In the genomic region with DNA sequence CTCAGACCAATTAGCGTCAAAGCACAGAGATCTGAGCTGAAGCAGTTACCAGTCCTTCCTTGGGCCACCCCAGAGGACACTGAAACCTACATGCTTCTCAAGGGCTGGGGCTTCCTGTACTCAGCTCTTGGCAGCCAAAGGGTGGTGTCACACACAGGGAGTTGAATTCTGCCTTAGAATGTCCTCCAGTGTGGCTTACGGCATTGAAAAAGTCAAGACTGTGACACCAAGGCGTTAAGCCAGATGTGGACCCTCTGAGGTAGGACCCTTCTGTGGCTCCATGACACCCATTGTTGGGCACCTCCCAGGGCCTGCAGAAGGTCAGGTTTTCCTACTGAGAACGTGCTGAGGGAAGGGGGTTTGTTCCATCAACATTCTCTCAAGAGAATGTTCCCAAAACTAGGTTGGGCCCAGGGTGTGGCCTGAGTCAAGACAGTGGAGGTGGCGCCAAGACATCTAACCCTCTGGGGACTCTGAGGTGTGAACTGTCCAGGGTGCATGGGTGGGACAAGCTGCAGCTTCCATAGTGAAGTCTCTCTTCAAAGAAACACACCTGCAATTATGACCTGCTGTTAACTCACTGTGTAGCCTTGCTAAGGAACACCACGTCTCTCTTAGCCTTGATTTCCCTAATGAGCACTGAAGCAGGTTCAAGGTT, we compare ENCODE assay signal across 20 mouse cellular contexts. TPM values are rescaled to one million over a fixed set of nuclear protein-coding genes. Genes with fewer than 3 reads are reported as not detected.
A peak's percentile ranks its signal among the peaks of the same experiment; 100 is the strongest.
DNase-seq lines count a peak whose midpoint lies in the region; ATAC-seq and TF ChIP-seq lines count a peak whose summit lies in the region.
"Had no signal": no experiment of that assay in that cellular context is flagged by ENCODE, and none has a peak within 500 bp of the region (broad histone marks: within the 10 kb centered on the region; RNA-seq: fewer than 3 reads in every experiment).

No protein-coding gene starts in this region.

- no peak for TF ChIP-seq CTCF in liver, postnatal 0 days (IDR thresholded peaks at IDR 0.05; ENCODE audit: low read depth)

- no peak overlapping the region for H3K4me3 ChIP-seq in heart, embryonic 15.5 days
- H3K4me3 ChIP-seq in heart, embryonic 10.5 days, result no peak overlapping the region
- no peak overlapping the region for H3K4me3 ChIP-seq in liver, postnatal 0 days (ENCODE audit: low read depth, low read length)
- no peak overlapping the region for H3K4me3 ChIP-seq in brown adipose tissue, adult 24 weeks (ENCODE audit: insufficient read depth, low read depth, low read length)
- H3K4me3 ChIP-seq in stomach, embryonic 16.5 days (replicated peaks; ENCODE audit: low read length), result no peak overlapping the region
- H3K4me3 ChIP-seq: embryonic facial prominence, embryonic 12.5 days; erythroblast, embryonic 14.5 days; limb, embryonic 13.5 days; midbrain, embryonic 12.5 days had no signal

- no peaks in the 10 kb centered on the region for H3K36me3 ChIP-seq in heart, embryonic 15.5 days
- H3K36me3 ChIP-seq in heart, embryonic 10.5 days, result no peaks in the 10 kb centered on the region
- no peaks in the 10 kb centered on the region for H3K36me3 ChIP-seq in liver, postnatal 0 days (replicated peaks; ENCODE audit: insufficient read depth, low read length)
- no peaks in the 10 kb centered on the region for H3K36me3 ChIP-seq in stomach, embryonic 16.5 days (ENCODE audit: control insufficient read depth, insufficient read depth, low read length)
- H3K36me3 ChIP-seq: embryonic facial prominence, embryonic 12.5 days; limb, embryonic 13.5 days; midbrain, embryonic 12.5 days had no signal

- no peaks in the 10 kb centered on the region for H3K27me3 ChIP-seq in heart, embryonic 15.5 days
- H3K27me3 ChIP-seq in heart, embryonic 10.5 days (ENCODE audit: insufficient read depth, poor library complexity, severe bottlenecking), result 0 out of 2 replicates have a peak, but pooled peaks cover 4% of the 10 kb centered on the region
- no peaks in the 10 kb centered on the region for H3K27me3 ChIP-seq in liver, postnatal 0 days (ENCODE audit: insufficient read depth, low read length)
- H3K27me3 ChIP-seq in stomach, embryonic 16.5 days (ENCODE audit: control insufficient read depth, insufficient read depth, low read length), result no peaks in the 10 kb centered on the region
- H3K27me3 ChIP-seq: embryonic facial prominence, embryonic 12.5 days; limb, embryonic 13.5 days; midbrain, embryonic 12.5 days had no signal

- WGBS in heart, embryonic 15.5 days, result 85% methylated on average over 6 of the region's 6 CpGs
- 84% methylated on average over 6 of the region's 6 CpGs for WGBS in heart, embryonic 10.5 days
- WGBS in liver, postnatal 0 days (ENCODE audit: insufficient replicate concordance), result 84% methylated on average over 6 of the region's 6 CpGs
- WGBS in stomach, embryonic 16.5 days, result 75% methylated on average over 6 of the region's 6 CpGs

- no peak for DNase-seq in heart, embryonic 10.5 days (ENCODE audit: low spot score)
- DNase-seq in liver, postnatal 0 days, result no peak
- no peak for DNase-seq in liver
- DNase-seq in thymus, postnatal 14 days, result no peak
- DNase-seq: B cell, adult 2 months; cerebellum, adult 11 months; layer of hippocampus, postnatal 36 days; retina, postnatal 1 day; thymus, adult 2 months had no signal

- peak overlapping the region; percentile 86 for H3K27ac ChIP-seq in heart, embryonic 15.5 days
- no peak overlapping the region for H3K27ac ChIP-seq in heart, embryonic 10.5 days
- H3K27ac ChIP-seq in liver, postnatal 0 days (ENCODE audit: low read depth), result peak overlapping the region; percentile 96
- peak overlapping the region; percentile 68 for H3K27ac ChIP-seq in brown adipose tissue, adult 24 weeks (replicated peaks; ENCODE audit: low read depth, low read length)
- H3K27ac ChIP-seq in stomach, embryonic 16.5 days (ENCODE audit: low read length), result peak overlapping the region; percentile 94
- H3K27ac ChIP-seq: embryonic facial prominence, embryonic 12.5 days; hindbrain, postnatal 0 days; limb, embryonic 13.5 days; liver, embryonic 14.5 days; midbrain, embryonic 12.5 days had no signal

- TF ChIP-seq EP300 in liver, postnatal 0 days (IDR thresholded peaks at IDR 0.05; ENCODE audit: low read depth), result no peak

- ATAC-seq in heart, embryonic 15.5 days (replicated peaks; ENCODE audit: insufficient number of reproducible peaks, insufficient read depth, low FRiP score, low read depth), result no peak
- ATAC-seq in liver, postnatal 0 days, result no peak
- no peak for ATAC-seq in stomach, embryonic 16.5 days (ENCODE audit: insufficient read depth, low FRiP score)
- ATAC-seq: forebrain, embryonic 14.5 days; hindbrain, postnatal 0 days had no signal

- no peak overlapping the region for H3K4me2 ChIP-seq in heart, embryonic 15.5 days
- H3K4me2 ChIP-seq in liver, postnatal 0 days (ENCODE audit: low read depth, low read length), result no peak overlapping the region
- H3K4me2 ChIP-seq in stomach, embryonic 16.5 days (ENCODE audit: low read depth, low read length), result no peak overlapping the region
- H3K4me2 ChIP-seq: embryonic facial prominence, embryonic 12.5 days; limb, embryonic 13.5 days; midbrain, embryonic 12.5 days had no signal

- no peak overlapping the region for H3K9ac ChIP-seq in heart, embryonic 15.5 days
- no peak overlapping the region for H3K9ac ChIP-seq in liver, postnatal 0 days (replicated peaks)
- H3K9ac ChIP-seq in stomach, embryonic 16.5 days (ENCODE audit: low read length), result no peak overlapping the region
- H3K9ac ChIP-seq: embryonic facial prominence, embryonic 12.5 days; limb, embryonic 13.5 days; liver, embryonic 14.5 days; midbrain, embryonic 12.5 days had no signal

- no peaks in the 10 kb centered on the region for H3K9me3 ChIP-seq in heart, embryonic 15.5 days (replicated peaks)
- H3K9me3 ChIP-seq in heart, embryonic 10.5 days, result no peaks in the 10 kb centered on the region
- no peaks in the 10 kb centered on the region for H3K9me3 ChIP-seq in liver, postnatal 0 days (ENCODE audit: low read length)
- no peaks in the 10 kb centered on the region for H3K9me3 ChIP-seq in stomach, embryonic 16.5 days (replicated peaks; ENCODE audit: control insufficient read depth, low read length)
- H3K9me3 ChIP-seq: embryonic facial prominence, embryonic 12.5 days; limb, embryonic 13.5 days; midbrain, embryonic 12.5 days had no signal

- H3K4me1 ChIP-seq in heart, embryonic 15.5 days (replicated peaks), result peaks cover 60% of the 10 kb centered on the region
- peaks cover 34% of the 10 kb centered on the region for H3K4me1 ChIP-seq in heart, embryonic 10.5 days
- peaks cover 77% of the 10 kb centered on the region for H3K4me1 ChIP-seq in liver, postnatal 0 days (ENCODE audit: insufficient read depth)
- peaks cover 46% of the 10 kb centered on the region for H3K4me1 ChIP-seq in brown adipose tissue, adult 24 weeks (ENCODE audit: control insufficient read depth, insufficient read depth, insufficient read length, low read length)
- H3K4me1 ChIP-seq in stomach, embryonic 16.5 days (ENCODE audit: control insufficient read depth, insufficient read depth, low read length), result peaks cover 19% of the 10 kb centered on the region
- H3K4me1 ChIP-seq: embryonic facial prominence, embryonic 12.5 days; midbrain, embryonic 12.5 days had no signal

RNA-seq across cellular contexts. Expression of gene Herpud1, which starts 24.3 kb away (rescaled TPM):
- polyA plus RNA-seq in heart, embryonic 15.5 days (2015; fragmentation: Nextera tagmentation; extraction: Ambion mirVana), result 91.4 and 94.8 TPM in 2 replicates
- 75.5 and 90.8 TPM in 2 replicates for polyA plus RNA-seq in heart, embryonic 10.5 days (2016; fragmentation: Nextera tagmentation; extraction: Ambion mirVana)
- 250 and 269 TPM in 2 replicates for polyA plus RNA-seq in liver, postnatal 0 days (2015; fragmentation: Nextera tagmentation; extraction: Ambion mirVana)
- 54.7 and 91.5 TPM in 2 replicates for polyA plus RNA-seq in brown adipose tissue, adult 24 weeks (2012; ENCODE audit: insufficient read depth, insufficient read length, missing spikeins)
- polyA plus RNA-seq in stomach, embryonic 16.5 days (2015; fragmentation: Nextera tagmentation; extraction: Ambion mirVana), result 167 and 182 TPM in 2 replicates

RNA-seq across cellular contexts. Expression of gene Slc12a3, which starts 32.9 kb away (rescaled TPM):
- polyA plus RNA-seq in heart, embryonic 15.5 days (2015; fragmentation: Nextera tagmentation; extraction: Ambion mirVana), result 0.15 and 0.20 TPM in 2 replicates
- polyA plus RNA-seq in heart, embryonic 10.5 days (2016; fragmentation: Nextera tagmentation; extraction: Ambion mirVana), result 0.06 TPM in 1 of 2 replicates, not detected in the other
- polyA plus RNA-seq in liver, postnatal 0 days (2015; fragmentation: Nextera tagmentation; extraction: Ambion mirVana), result 0.99 and 1.4 TPM in 2 replicates
- not detected in 2 replicates for polyA plus RNA-seq in brown adipose tissue, adult 24 weeks (2012; ENCODE audit: insufficient read depth, insufficient read length, missing spikeins)
- 0.09 TPM in 1 of 2 replicates, not detected in the other for polyA plus RNA-seq in stomach, embryonic 16.5 days (2015; fragmentation: Nextera tagmentation; extraction: Ambion mirVana)
- polyA plus RNA-seq: erythroblast, embryonic 14.5 days; forebrain, embryonic 14.5 days; limb, embryonic 13.5 days; midbrain, embryonic 12.5 days; neural tube, embryonic 11.5 days had no signal
